Mouse (Mus musculus): Measurements from ENCODE around the gene Xbp1.
"Not testable (repeated sequence)": the region's sequence is repeated elsewhere in the genome, so short reads cannot be mapped to it uniquely, and the experiment has no call there.

DNA sequence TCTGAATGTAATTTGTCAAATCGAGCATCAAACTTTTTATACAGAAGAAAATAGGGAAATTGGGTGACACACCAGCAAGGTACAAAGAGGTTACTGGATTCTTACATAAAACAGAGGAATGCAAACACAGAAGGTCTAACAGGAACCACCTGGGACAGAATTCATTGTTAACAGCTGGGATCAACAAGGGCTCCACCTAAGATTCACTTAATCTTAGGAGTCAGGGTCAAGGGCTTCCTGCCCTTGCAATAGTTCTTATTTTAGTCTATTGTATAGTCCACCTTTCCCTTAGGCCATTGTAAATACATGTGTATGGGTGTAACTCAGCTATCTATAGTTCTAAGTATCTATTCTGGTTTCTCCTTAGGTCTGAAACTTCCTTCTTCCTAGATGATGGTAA, 24.2 kb downstream of the Xbp1 start:
- not testable (repeated sequence) for TF ChIP-seq POLR2A (IDR thresholded peaks at IDR 0.05; ENCODE audit: borderline replicate concordance, control insufficient read depth, low read depth, low read length); CTCF (IDR thresholded peaks at IDR 0.05; ENCODE audit: control insufficient read depth, insufficient read depth, low read length)
